Mouse (Mus musculus) kidney, postnatal 25 days (tissue): ENCODE results near the gene Evc.

Experiments
- DNase-seq, 2 experiments: peaks; one replicate each; pipeline ENCODE4 v3.0.0; 2021; ENCODE audit warnings: mixed read lengths in 2 of 2

Evc gene

GRCm38 (mm10) chr5:37336485-37337105, at the start of gene Evc:
Evc (minus strand) TSS chr5:37336894.
- peak; percentile 84 to 88 for DNase-seq

DNA sequence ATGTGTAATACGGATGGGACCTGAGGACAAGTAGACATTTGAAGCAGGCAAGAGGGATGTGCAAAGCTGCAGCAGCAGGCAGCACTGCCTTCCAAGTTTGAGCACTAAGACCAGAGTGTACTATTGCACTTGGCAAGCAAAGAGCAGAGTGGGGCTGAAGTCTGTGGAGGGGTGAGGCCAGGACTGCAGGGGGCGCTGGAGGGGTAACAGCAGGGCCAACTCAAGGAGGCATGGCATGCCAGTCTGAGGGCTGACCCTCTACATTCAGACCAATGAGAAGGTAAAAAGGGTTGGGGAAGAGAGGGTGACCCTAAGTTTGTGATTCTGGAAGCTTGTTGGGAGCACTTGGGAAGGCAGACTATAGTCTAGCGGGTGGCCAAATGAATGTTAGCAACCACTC, 46.9 kb upstream of the Evc start:
- peak; percentile 31 to 42 for DNase-seq

GRCm38 (mm10) chr5:37380641-37381040, 43.9 kb upstream of the Evc start:
- DNase-seq: no peak

DNA sequence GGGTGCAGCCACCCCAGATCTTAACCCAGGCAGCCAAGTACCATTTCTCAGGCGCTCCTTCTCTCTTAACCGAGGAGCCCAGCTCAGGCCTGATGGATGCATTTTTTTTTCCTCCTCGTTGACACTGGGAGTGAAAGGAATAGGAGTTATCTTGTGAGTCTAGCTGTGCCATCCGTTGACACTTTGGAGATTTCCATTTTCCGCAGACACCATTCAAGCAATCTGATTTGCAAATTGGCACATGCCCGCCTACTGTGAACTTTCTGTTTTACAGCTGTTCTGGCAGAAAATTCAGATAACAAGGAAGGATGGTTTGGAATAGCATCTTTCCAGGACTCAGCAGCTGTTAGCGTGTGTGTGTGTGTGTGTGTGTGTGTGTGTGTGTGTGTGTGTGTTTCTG, 40.7 kb upstream of the Evc start:
- peak in 1 of 2 experiments; percentile 19 for DNase-seq

GRCm38 (mm10) chr5:37368796-37369195, 32.1 kb upstream of the Evc start:
- DNase-seq: no peak

DNA sequence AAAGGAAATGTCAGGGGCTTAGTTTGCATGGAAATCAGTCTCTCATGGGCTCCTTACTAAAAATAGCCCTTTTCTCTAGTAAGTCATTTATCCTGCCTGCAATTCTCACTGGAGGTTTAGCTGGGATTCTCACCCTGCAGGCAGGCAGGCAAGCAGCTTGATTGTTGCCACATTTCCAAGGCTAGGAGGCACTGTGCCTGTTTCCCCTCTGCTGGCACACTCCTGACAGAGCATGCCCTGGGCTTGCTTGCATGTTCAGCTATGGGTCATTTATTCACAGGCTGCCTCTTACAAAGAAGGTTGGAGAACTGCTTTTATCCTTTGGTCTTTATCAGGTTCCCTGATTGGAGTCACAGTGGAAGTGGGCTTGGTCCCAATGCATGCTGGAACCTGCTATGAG, 29.1 kb upstream of the Evc start:
- DNase-seq: peak in 1 of 2 experiments; percentile 45

DNA sequence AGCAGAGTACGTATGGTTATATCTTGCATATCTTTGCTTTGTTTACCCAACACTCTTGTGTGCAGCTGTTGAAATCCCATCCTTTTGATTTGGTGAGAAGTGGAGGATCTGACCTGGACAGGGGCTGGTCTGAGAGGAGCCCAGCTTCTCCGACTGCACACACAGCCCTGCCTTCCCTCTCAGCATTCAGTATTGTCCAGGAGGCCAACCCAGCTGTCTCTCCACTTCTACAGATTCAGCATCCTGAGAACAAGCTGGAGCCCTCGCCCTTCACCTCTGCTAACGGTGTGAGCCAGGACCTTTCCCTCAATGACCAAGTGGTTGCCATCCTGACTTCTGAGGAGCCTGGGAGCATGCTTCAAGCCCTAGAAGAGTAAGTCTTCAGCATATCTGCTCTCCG, 26.6 kb upstream of the Evc start:
- DNase-seq: no peak

- DNase-seq: no peak
These were observed 25.9 kb upstream of the Evc start for GRCm38 (mm10) chr5:37362618-37363017.

DNA sequence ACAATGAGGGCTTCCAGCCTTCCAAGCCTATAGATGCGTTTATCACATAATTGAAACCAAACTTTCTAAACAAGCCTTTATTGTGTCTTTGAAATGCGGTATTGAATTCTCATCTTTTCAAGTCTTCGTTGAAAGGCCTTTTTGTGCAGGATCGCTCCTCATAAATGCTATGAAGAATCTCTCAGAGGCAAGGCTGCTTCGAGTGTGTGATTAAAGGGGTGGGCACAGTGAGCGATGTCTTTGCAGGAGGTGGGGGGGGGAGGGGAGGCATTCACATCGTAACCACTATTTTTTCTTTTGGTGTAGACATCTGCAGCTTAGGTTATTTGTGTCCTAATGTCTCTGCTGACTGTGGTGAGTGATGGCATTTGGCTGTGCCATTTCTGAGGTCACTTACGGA, 19.3 kb upstream of the Evc start:
- no peak for DNase-seq

DNA sequence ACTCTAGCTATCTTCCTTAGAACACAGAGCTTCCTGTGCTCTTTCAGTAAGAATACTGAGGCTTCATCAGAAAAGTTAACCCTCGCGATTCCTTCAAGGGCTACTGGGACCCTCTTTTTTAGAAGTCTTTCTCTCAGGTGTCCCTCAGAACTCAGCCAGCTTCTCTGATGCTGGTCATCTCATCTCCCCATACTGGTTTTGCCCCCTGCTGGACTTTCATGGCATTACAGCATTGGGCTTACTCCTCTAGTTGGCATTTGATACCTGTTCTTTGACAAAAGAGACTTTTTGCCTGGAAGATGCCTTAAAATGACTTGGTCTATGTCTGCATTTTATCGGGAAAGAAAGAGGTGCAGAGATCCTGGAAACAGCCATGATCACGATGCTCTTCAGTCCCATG, 17.7 kb upstream of the Evc start:
- DNase-seq: peak; percentile 75 to 88

- peak in 1 of 2 experiments; percentile 17 for DNase-seq
These were observed 15.1 kb upstream of the Evc start for GRCm38 (mm10) chr5:37351791-37352190.

GRCm38 (mm10) chr5:37343962-37344361, 7.3 kb upstream of the Evc start:
- peak in 1 of 2 experiments; percentile 19 for DNase-seq

DNA sequence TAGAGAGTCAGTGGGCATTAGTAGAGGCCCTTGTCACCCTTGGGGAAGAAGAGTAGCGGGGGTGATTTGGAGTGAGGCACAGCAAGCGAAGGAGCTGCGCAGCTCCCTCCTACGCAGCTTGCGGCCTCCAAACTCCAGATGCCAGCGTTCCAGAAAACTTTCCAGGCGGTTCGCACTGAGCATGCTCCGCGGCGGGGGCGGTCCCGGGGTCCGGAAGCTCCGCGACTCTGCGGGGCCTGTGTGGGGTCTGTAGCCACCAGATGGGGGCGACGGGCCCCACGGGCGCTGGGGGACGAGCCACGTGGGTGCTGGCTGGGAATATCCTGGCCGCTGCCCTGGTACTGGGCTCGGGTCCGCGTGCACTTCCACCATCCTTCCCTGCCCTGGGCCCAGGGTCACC, 1.6 kb upstream of the Evc start, which contains the start of gene Evc2:
Gene Evc2 (plus strand): TSS at position 212 of the 400 bp plus-strand sequence.
- DNase-seq: peak; percentile 79 to 88

- no peak for DNase-seq
These were observed 1.0 kb upstream of the Evc start for GRCm38 (mm10) chr5:37337696-37338095.

GRCm38 (mm10) chr5:37335061-37335460, 1.6 kb downstream of the Evc start:
- peak; percentile 33 to 53 for DNase-seq

DNA sequence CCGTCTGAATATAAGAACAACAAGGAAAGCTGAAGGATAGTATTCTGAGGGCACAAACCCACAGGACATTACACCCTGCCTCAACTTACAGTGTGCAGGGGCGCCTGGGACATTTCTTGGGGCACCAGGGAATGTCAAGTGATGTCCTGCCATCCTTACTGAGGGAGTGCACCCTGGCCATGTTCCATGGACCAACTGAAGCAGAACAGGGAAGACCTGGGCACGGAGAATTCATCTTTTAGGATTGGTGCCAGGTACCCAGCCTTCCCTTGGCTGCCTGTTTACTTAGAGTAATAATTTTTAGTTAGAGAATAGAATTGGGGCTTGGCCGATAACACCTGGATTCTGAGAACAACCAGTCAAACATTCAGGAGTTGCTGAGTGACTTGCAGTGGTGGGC, 4.6 kb downstream of the Evc start:
- DNase-seq: peak; percentile 82 to 87

DNA sequence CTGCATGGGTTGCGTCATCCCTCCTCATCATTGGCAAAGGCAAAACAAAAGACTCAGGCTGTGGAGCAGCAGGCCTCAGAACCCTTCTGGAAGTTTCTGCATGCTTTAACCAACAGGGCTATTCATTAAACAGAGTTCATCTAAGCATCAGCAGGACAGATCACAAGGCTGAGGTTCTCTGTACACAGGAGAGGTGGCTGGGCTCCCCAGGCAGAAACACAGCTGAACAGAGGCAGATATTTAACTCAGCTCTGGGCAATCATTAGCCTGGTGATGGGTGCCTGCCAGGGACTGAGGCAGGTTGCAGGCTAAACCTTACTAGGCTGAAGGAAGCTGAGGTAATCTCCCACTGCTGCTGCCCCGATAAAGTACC, 5.6 kb downstream of the Evc start:
- peak; percentile 91 to 94 for DNase-seq

- DNase-seq: peak in 1 of 2 experiments; percentile 70
These were observed 6.1 kb downstream of the Evc start for GRCm38 (mm10) chr5:37330449-37331132.

- DNase-seq: peak; percentile 78 to 83
These were observed 10.0 kb downstream of the Evc start for GRCm38 (mm10) chr5:37326675-37327074.

GRCm38 (mm10) chr5:37320761-37321160, 15.9 kb downstream of the Evc start:
- no peak for DNase-seq

DNA sequence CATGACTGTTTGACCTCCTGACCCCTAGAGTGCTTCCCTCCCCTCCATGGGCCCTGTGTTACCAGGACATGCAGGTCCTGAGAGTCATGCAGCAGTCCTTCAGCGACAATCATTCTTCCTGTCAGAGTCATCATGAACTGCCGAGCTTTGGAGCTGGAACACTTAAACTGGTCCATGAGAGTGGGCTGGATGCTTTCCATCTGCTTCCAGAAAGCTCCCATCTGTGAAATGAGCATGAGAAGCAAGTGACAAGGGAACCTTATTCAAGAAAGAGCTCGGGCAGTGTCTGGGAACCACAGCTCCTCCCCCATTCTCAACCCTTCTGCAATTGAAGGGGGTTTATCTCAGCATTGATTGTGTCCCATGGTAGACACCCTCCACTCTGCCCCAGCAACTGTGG, 16.5 kb downstream of the Evc start:
- no peak for DNase-seq

DNA sequence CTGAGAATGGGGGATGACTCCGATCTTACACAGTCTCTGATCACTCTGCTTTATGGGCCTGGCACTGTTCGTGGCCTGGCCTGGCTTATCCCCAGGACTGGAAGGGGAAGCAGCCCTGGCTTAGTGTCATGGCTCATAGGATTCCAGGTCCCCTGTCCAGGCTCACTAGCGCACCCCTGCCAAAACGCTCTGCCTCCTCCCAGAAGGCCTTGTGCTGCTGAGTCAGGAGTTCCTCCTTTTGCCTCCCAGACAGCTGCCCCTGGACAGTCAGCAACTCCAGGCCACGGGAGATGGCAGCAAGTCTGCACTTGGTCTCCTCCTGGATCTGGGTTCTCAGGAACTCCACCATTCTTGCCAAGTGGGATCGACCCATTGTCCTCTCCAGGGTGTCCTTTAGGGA, 18.0 kb downstream of the Evc start:
- DNase-seq: peak; percentile 14 to 59

DNA sequence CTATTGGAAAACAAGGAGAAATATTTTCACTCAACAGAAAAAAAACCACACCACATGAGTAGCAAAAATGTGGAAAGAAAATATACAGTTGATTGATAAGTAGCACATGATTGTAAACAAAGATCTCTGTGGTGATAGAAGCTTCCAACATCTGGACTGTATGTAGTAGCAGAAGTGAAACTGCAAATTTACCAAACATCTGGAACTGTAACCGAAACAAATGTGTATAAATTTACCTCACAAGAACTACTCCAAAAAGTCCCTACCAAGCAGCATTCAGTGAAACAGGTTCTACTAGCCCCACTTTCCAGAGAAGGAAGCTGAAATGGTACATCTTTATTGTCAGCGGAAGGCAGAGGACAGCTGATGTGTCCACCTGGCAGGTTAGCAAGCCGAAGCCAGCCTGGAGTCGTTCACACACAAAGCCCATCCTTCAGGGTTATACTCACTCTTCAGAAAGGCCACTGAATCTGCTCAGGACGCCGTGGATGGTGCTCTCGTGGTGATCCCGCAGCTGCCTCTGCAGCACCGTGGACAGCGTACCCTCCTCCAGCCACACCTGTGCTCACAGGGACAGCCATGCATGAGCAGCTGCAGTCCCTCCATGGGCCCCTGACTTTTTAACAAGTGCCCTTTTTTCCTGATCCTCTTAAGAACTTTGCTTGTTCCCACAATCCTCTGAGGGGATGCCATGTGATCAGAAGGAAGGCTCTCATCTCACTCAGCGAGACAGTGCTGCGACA, 23.5 kb downstream of the Evc start:
- DNase-seq: no peak

GRCm38 (mm10) chr5:37310026-37310425, 26.7 kb downstream of the Evc start:
- peak; percentile 20 to 65 for DNase-seq
